8 mouse cellular contexts compared by ENCODE assay signal in the genomic region with DNA sequence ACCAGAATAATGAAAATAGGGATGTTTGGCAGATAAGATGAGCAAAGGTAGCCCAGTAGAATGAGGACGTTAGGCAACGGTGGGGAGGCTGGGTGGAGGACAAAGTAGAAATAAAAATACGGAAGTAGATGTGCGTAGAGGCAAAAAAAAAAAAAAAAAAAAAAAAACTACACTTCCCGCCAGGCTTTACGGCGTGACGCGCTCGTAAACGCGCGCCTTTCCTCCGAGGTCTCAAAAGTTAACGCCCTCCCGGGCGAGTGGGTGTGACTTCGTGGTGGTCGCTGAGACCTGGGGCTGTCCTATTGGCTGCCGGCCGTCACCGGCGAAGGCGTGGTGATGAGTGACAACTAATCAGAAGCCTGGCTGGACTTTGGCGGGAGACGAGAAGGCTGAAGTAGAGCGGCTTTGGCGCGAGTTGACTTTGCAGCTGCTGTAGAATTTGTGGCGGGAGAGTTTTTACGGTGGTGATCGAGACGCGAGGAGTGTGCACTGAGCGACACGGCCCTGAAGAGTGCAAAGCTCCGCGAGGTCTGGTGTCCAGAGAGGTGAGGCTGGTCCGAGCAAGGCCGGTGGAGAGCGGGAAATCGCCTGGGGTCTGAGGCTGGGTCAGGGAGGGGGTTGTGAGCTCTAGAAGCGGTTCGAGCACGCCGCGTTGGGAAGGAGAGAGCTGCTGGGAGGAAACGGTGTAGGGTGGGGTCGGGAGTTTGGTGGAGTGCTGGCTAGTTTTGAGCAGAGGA. TPM values are rescaled to one million over a fixed set of nuclear protein-coding genes. Genes with fewer than 3 reads are reported as not detected.
DNase-seq lines count a peak whose midpoint lies in the region; ATAC-seq lines count a peak whose summit lies in the region.

TSS of gene Cdc6 (plus strand) at position 365 of the 737 bp plus-strand sequence.

- WGBS in hindbrain, embryonic 14.5 days: 0% methylated on average over 49 of the region's 49 CpGs

- H3K27me3 ChIP-seq in hindbrain, embryonic 14.5 days (ENCODE audit: control insufficient read depth, insufficient read depth, low read length): no peaks in the 10 kb centered on the region

- H3K27ac ChIP-seq in hindbrain, embryonic 14.5 days: peak within 1 kb of the TSS; percentile 6; the same call in 1 of the 2 replicates

- H3K4me2 ChIP-seq in hindbrain, embryonic 14.5 days (replicated peaks): peak within 1 kb of the TSS; percentile 80

- H3K36me3 ChIP-seq in hindbrain, embryonic 14.5 days (replicated peaks; ENCODE audit: control insufficient read depth, insufficient read depth): peaks cover 29% of the 10 kb centered on the region

- H3K9ac ChIP-seq in hindbrain, embryonic 14.5 days: peak within 1 kb of the TSS; percentile 47

- peak; percentile 99 for DNase-seq in R1 (ENCODE audit: low read depth, low spot score)
- peak; percentile 88 to 94 for DNase-seq in cerebellum, postnatal 25 days
- DNase-seq in frontal cortex, postnatal 25 days (ENCODE audit: low spot score in 2 of 2): peak; percentile 80 to 83
- DNase-seq in hindbrain, embryonic 14.5 days (ENCODE audit: low spot score): peak; percentile 95
- peak; percentile 91 to 94 for DNase-seq in layer of hippocampus, postnatal 36 days
- DNase-seq in lung, postnatal 36 days: peak; percentile 99
- DNase-seq in retina, postnatal 1 day: peak; percentile 99
- DNase-seq in urinary bladder, adult 18-20 months (ENCODE audit: low spot score in 2 of 2): peak; percentile 84 to 96

- no peaks in the 10 kb centered on the region for H3K9me3 ChIP-seq in hindbrain, embryonic 14.5 days (ENCODE audit: control insufficient read depth, low read length)

- peaks cover 10% of the 10 kb centered on the region for H3K4me1 ChIP-seq in hindbrain, embryonic 14.5 days (replicated peaks; ENCODE audit: control insufficient read depth, insufficient read depth, low read length)

- ATAC-seq in hindbrain, embryonic 14.5 days (ENCODE audit: low FRiP score): peak; percentile 98

- peak within 1 kb of the TSS; percentile 38 for H3K4me3 ChIP-seq in hindbrain, embryonic 14.5 days (replicated peaks; ENCODE audit: low read length)

RNA-seq across cellular contexts. Expression of gene Cdc6, which starts in this region (rescaled TPM):
- polyA plus RNA-seq in hindbrain, embryonic 14.5 days (2014; fragmentation: Nextera tagmentation; extraction: Ambion mirVana): 4.3 and 5.2 TPM in 2 replicates
- total RNA-seq in layer of hippocampus, postnatal 36 days (2021): under 1 TPM; 0.50 to 0.88 TPM

Comparison
In these comparisons a context has a peak if more than half of its experiments do, and no peak if none do; other contexts are left out.
1. Peak in every context shown above with its lines: DNase-seq, ATAC-seq, H3K4me3 ChIP-seq and H3K27ac ChIP-seq.
2. Peak in DNase-seq in layer of hippocampus, postnatal 36 days; RNA of the gene not detected or under 1 TPM.